Mouse (Mus musculus): Measurements from ENCODE around the gene Lrp1. TPM values are rescaled to one million over a fixed set of nuclear protein-coding genes. Genes with fewer than 3 reads are reported as not detected.

Lrp1 gene
- polyA plus RNA-seq, 1 experiment from 2014 or later = 67.1 TPM

GRCm38 (mm10) chr10:127602194-127602593 lies 18.8 kb downstream of the Lrp1 start:
- Histone ChIP-seq H3K36me3 (ENCODE audit: control insufficient read depth, insufficient read depth, low read length) (peaks cover 9% of the 10 kb centered on the region; the same call in 1 of the 2 replicates), H3K27ac (ENCODE audit: low read depth, low read length) (no peak overlapping the region), H3K4me2 (replicated peaks; ENCODE audit: low read depth, low read length) (no peak overlapping the region), H3K4me3 (ENCODE audit: low read depth, low read length) (no peak overlapping the region), H3K9me3 (ENCODE audit: control insufficient read depth, low read length) (no peaks in the 10 kb centered on the region), H3K9ac (ENCODE audit: low read depth, low read length) (no peak overlapping the region), H3K27me3 (ENCODE audit: control insufficient read depth, insufficient read depth, low read length) (no peaks in the 10 kb centered on the region), H3K4me1 (replicated peaks; ENCODE audit: control insufficient read depth, insufficient read depth, low read length) (no peaks in the 10 kb centered on the region)
- ATAC-seq (ENCODE audit: low FRiP score) = no peak
- no peak for DNase-seq (ENCODE audit: low spot score)
- 94% methylated on average over 6 of the region's 6 CpGs for WGBS

- peaks cover 3% of the 10 kb centered on the region; the same call in 1 of the 2 replicates for H3K4me1 ChIP-seq (replicated peaks; ENCODE audit: control insufficient read depth, insufficient read depth, low read length)
- no peak for DNase-seq (ENCODE audit: low spot score)
- no peak overlapping the region for H3K4me2 ChIP-seq (replicated peaks; ENCODE audit: low read depth, low read length)
Observed at GRCm38 (mm10) chr10:127599779-127600541, 21.0 kb downstream of the Lrp1 start.

GRCm38 (mm10) chr10:127599252-127599651 lies 21.7 kb downstream of the Lrp1 start:
- DNase-seq (ENCODE audit: low spot score) (no peak), ATAC-seq (ENCODE audit: low FRiP score) (no peak)
- Histone ChIP-seq H3K4me1 (replicated peaks; ENCODE audit: control insufficient read depth, insufficient read depth, low read length) (peaks cover 3% of the 10 kb centered on the region; the same call in 1 of the 2 replicates), H3K27ac (ENCODE audit: low read depth, low read length) (no peak overlapping the region), H3K36me3 (ENCODE audit: control insufficient read depth, insufficient read depth, low read length) (peaks cover 8% of the 10 kb centered on the region; the same call in 1 of the 2 replicates), H3K4me3 (ENCODE audit: low read depth, low read length) (no peak overlapping the region), H3K4me2 (replicated peaks; ENCODE audit: low read depth, low read length) (no peak overlapping the region), H3K27me3 (ENCODE audit: control insufficient read depth, insufficient read depth, low read length) (no peaks in the 10 kb centered on the region), H3K9me3 (ENCODE audit: control insufficient read depth, low read length) (no peaks in the 10 kb centered on the region), H3K9ac (ENCODE audit: low read depth, low read length) (no peak overlapping the region)
- 81% methylated on average over 11 of the region's 11 CpGs for WGBS

More at GRCm38 (mm10) chr10:127599779-127600541, 21.0 kb downstream of the Lrp1 start:
- no peaks in the 10 kb centered on the region for H3K9me3 ChIP-seq (ENCODE audit: control insufficient read depth, low read length)
- H3K4me3 ChIP-seq (ENCODE audit: low read depth, low read length) = no peak overlapping the region
- WGBS = 67% methylated on average over 17 of the region's 17 CpGs
- H3K36me3 ChIP-seq (ENCODE audit: control insufficient read depth, insufficient read depth, low read length) = peaks cover 4% of the 10 kb centered on the region; the same call in 1 of the 2 replicates
- no peaks in the 10 kb centered on the region for H3K27me3 ChIP-seq (ENCODE audit: control insufficient read depth, insufficient read depth, low read length)
- no peak overlapping the region for H3K27ac ChIP-seq (ENCODE audit: low read depth, low read length)
- no peak overlapping the region for H3K9ac ChIP-seq (ENCODE audit: low read depth, low read length)
- no peak for ATAC-seq (ENCODE audit: low FRiP score)

GRCm38 (mm10) chr10:127598607-127599006 lies 22.3 kb downstream of the Lrp1 start:
- DNase-seq (ENCODE audit: low spot score) (no peak), ATAC-seq (ENCODE audit: low FRiP score) (no peak)
- H3K4me1 ChIP-seq (replicated peaks; ENCODE audit: control insufficient read depth, insufficient read depth, low read length) = peaks cover 3% of the 10 kb centered on the region; the same call in 1 of the 2 replicates
- H3K4me2 ChIP-seq (replicated peaks; ENCODE audit: low read depth, low read length) = no peak overlapping the region
- H3K36me3 ChIP-seq (ENCODE audit: control insufficient read depth, insufficient read depth, low read length) = peaks cover 8% of the 10 kb centered on the region
- H3K4me3 ChIP-seq (ENCODE audit: low read depth, low read length) = no peak overlapping the region
- H3K9ac ChIP-seq (ENCODE audit: low read depth, low read length) = no peak overlapping the region
- no peaks in the 10 kb centered on the region for H3K9me3 ChIP-seq (ENCODE audit: control insufficient read depth, low read length)
- H3K27ac ChIP-seq (ENCODE audit: low read depth, low read length) = no peak overlapping the region
- H3K27me3 ChIP-seq (ENCODE audit: control insufficient read depth, insufficient read depth, low read length) = no peaks in the 10 kb centered on the region
- 76% methylated on average over 8 of the region's 8 CpGs for WGBS

- Histone ChIP-seq H3K9ac (ENCODE audit: low read depth, low read length) (no peak overlapping the region), H3K36me3 (ENCODE audit: control insufficient read depth, insufficient read depth, low read length) (peaks cover 11% of the 10 kb centered on the region), H3K27ac (ENCODE audit: low read depth, low read length) (no peak overlapping the region), H3K4me2 (replicated peaks; ENCODE audit: low read depth, low read length) (no peak overlapping the region), H3K27me3 (ENCODE audit: control insufficient read depth, insufficient read depth, low read length) (no peaks in the 10 kb centered on the region), H3K9me3 (ENCODE audit: control insufficient read depth, low read length) (no peaks in the 10 kb centered on the region), H3K4me3 (ENCODE audit: low read depth, low read length) (no peak overlapping the region), H3K4me1 (replicated peaks; ENCODE audit: control insufficient read depth, insufficient read depth, low read length) (peaks cover 3% of the 10 kb centered on the region; the same call in 1 of the 2 replicates)
- ATAC-seq (ENCODE audit: low FRiP score) (no peak), DNase-seq (ENCODE audit: low spot score) (no peak)
- WGBS = 72% methylated on average over 5 of the region's 5 CpGs
Observed at GRCm38 (mm10) chr10:127597311-127597901, 23.5 kb downstream of the Lrp1 start.

GRCm38 (mm10) chr10:127596321-127596941 lies 24.5 kb downstream of the Lrp1 start:
- DNase-seq (ENCODE audit: low spot score) (no peak), ATAC-seq (ENCODE audit: low FRiP score) (no peak)
- Histone ChIP-seq H3K4me2 (replicated peaks; ENCODE audit: low read depth, low read length) (no peak overlapping the region), H3K36me3 (ENCODE audit: control insufficient read depth, insufficient read depth, low read length) (peaks cover 11% of the 10 kb centered on the region), H3K9me3 (ENCODE audit: control insufficient read depth, low read length) (no peaks in the 10 kb centered on the region), H3K4me3 (ENCODE audit: low read depth, low read length) (no peak overlapping the region), H3K9ac (ENCODE audit: low read depth, low read length) (no peak overlapping the region), H3K27me3 (ENCODE audit: control insufficient read depth, insufficient read depth, low read length) (no peaks in the 10 kb centered on the region), H3K4me1 (replicated peaks; ENCODE audit: control insufficient read depth, insufficient read depth, low read length) (peaks cover 3% of the 10 kb centered on the region; the same call in 1 of the 2 replicates), H3K27ac (ENCODE audit: low read depth, low read length) (no peak overlapping the region)
- WGBS = 58% methylated on average over 7 of the region's 7 CpGs

- no peak for ATAC-seq (ENCODE audit: low FRiP score)
- no peak overlapping the region for H3K4me2 ChIP-seq (replicated peaks; ENCODE audit: low read depth, low read length)
- no peak overlapping the region for H3K4me3 ChIP-seq (ENCODE audit: low read depth, low read length)
- H3K27me3 ChIP-seq (ENCODE audit: control insufficient read depth, insufficient read depth, low read length) = no peaks in the 10 kb centered on the region
- no peaks in the 10 kb centered on the region for H3K9me3 ChIP-seq (ENCODE audit: control insufficient read depth, low read length)
- H3K9ac ChIP-seq (ENCODE audit: low read depth, low read length) = no peak overlapping the region
- peaks cover 3% of the 10 kb centered on the region; the same call in 1 of the 2 replicates for H3K4me1 ChIP-seq (replicated peaks; ENCODE audit: control insufficient read depth, insufficient read depth, low read length)
- H3K36me3 ChIP-seq (ENCODE audit: control insufficient read depth, insufficient read depth, low read length) = peaks cover 14% of the 10 kb centered on the region
- no peak for DNase-seq (ENCODE audit: low spot score)
- no peak overlapping the region for H3K27ac ChIP-seq (ENCODE audit: low read depth, low read length)
- WGBS = 89% methylated on average over 30 of the region's 30 CpGs
Observed at GRCm38 (mm10) chr10:127594930-127595715, 25.8 kb downstream of the Lrp1 start.

- H3K27ac ChIP-seq (ENCODE audit: low read depth, low read length) = no peak overlapping the region
- DNase-seq (ENCODE audit: low spot score) (no peak), ATAC-seq (ENCODE audit: low FRiP score) (no peak)
- H3K9me3 ChIP-seq (ENCODE audit: control insufficient read depth, low read length) = no peaks in the 10 kb centered on the region
- no peak overlapping the region for H3K4me3 ChIP-seq (ENCODE audit: low read depth, low read length)
- 92% methylated on average over 8 of the region's 8 CpGs for WGBS
- H3K9ac ChIP-seq (ENCODE audit: low read depth, low read length) = no peak overlapping the region
- H3K27me3 ChIP-seq (ENCODE audit: control insufficient read depth, insufficient read depth, low read length) = no peaks in the 10 kb centered on the region
- peaks cover 3% of the 10 kb centered on the region; the same call in 1 of the 2 replicates for H3K4me1 ChIP-seq (replicated peaks; ENCODE audit: control insufficient read depth, insufficient read depth, low read length)
- H3K4me2 ChIP-seq (replicated peaks; ENCODE audit: low read depth, low read length) = no peak overlapping the region
- H3K36me3 ChIP-seq (ENCODE audit: control insufficient read depth, insufficient read depth, low read length) = peaks cover 14% of the 10 kb centered on the region
Observed at GRCm38 (mm10) chr10:127594405-127594804, 26.5 kb downstream of the Lrp1 start.
